Comparison of ENCODE assay signal across 7 mouse cellular contexts in the genomic region with DNA sequence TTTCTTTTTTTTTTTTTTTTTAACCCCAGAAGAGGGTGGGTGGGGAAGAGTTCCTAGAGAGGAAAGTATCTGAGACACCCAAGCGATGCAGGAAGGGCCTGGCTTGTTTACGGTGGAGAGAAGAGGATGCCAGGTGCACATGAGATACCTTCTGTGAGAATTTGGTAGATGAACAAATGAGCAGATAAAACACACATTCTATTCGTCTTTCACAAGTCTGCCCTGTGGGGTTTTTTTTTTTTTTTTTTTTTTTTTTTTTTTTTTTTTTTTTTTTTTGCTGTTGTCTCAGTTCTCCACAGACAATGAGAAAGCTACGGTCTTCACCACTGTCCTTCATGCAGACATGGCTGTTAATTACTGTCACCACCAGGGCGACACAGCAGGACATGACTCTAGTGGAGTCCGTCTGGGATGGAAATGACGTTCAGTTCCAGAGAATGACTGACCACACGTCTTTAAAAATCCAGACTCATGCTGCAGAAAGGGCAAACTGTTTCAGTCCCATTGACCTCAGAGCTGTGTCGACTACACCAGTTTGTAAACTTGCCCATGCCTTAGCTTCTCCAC.
DNase-seq lines count a peak whose midpoint lies in the region; ATAC-seq and TF ChIP-seq lines count a peak whose summit lies in the region.

No protein-coding gene starts in this region.

- DNase-seq in left cerebral cortex, adult 2 months (ENCODE audit: extremely low spot score in 1 of 2, low spot score in 2 of 2) = no peak
- no peak for DNase-seq in left cerebral cortex, adult 18-20 months (ENCODE audit: low spot score in 2 of 2)
- DNase-seq in limb, embryonic 11.5 days (ENCODE audit: low spot score) = peak; percentile 42
- no peak for DNase-seq in adrenal gland, adult 2 months
- no peak for DNase-seq in left cerebral cortex, postnatal 36 days (ENCODE audit: low spot score in 2 of 2)

- 0 out of 2 replicates have a peak, but pooled peaks cover 4% of the 10 kb centered on the region for H3K27me3 ChIP-seq in limb, embryonic 11.5 days (ENCODE audit: control insufficient read depth, insufficient read depth, low read length)
- no peaks in the 10 kb centered on the region for H3K27me3 ChIP-seq in stomach, embryonic 14.5 days (ENCODE audit: control insufficient read depth, insufficient read depth, low read length)

- peak overlapping the region; percentile 39 for H3K4me2 ChIP-seq in limb, embryonic 11.5 days (ENCODE audit: low read depth, severe bottlenecking)
- H3K4me2 ChIP-seq in stomach, embryonic 14.5 days (replicated peaks; ENCODE audit: low read depth, low read length) = peak overlapping the region; percentile 29

- peak overlapping the region; percentile 40 for H3K4me3 ChIP-seq in left cerebral cortex, adult 2 months
- H3K4me3 ChIP-seq in embryonic fibroblast, embryonic 13.5 days (ENCODE audit: insufficient read depth, low read length) = peak overlapping the region; percentile 26; the same call in 1 of the 2 replicates
- peak overlapping the region; percentile 8; the same call in 1 of the 2 replicates for H3K4me3 ChIP-seq in limb, embryonic 11.5 days (ENCODE audit: low read depth, low read length)
- H3K4me3 ChIP-seq in stomach, embryonic 14.5 days (ENCODE audit: low read depth, low read length) = peak overlapping the region; percentile 10; the same call in 1 of the 2 replicates

- no peak overlapping the region for H3K9ac ChIP-seq in limb, embryonic 11.5 days (ENCODE audit: low read length)
- no peak overlapping the region for H3K9ac ChIP-seq in stomach, embryonic 14.5 days (replicated peaks; ENCODE audit: low read depth, low read length)

- H3K9me3 ChIP-seq in limb, embryonic 11.5 days (ENCODE audit: control insufficient read depth, low read length) = no peaks in the 10 kb centered on the region
- no peaks in the 10 kb centered on the region for H3K9me3 ChIP-seq in stomach, embryonic 14.5 days (ENCODE audit: control insufficient read depth, low read depth, low read length)

- 11% methylated on average over 9 of the region's 9 CpGs for WGBS in limb, embryonic 11.5 days
- 29% methylated on average over 9 of the region's 9 CpGs for WGBS in stomach, embryonic 14.5 days

- peaks cover 3% of the 10 kb centered on the region; the same call in 1 of the 2 replicates for H3K4me1 ChIP-seq in embryonic fibroblast, embryonic 13.5 days (ENCODE audit: control insufficient read depth, insufficient read depth, low read length)
- H3K4me1 ChIP-seq in limb, embryonic 11.5 days (ENCODE audit: control insufficient read depth, insufficient read depth, low read length) = peaks cover 4% of the 10 kb centered on the region; the same call in 1 of the 2 replicates
- H3K4me1 ChIP-seq in stomach, embryonic 14.5 days (ENCODE audit: control insufficient read depth, insufficient read depth, low read length) = no peaks in the 10 kb centered on the region

- no peak overlapping the region for H3K27ac ChIP-seq in left cerebral cortex, adult 2 months
- no peak overlapping the region for H3K27ac ChIP-seq in embryonic fibroblast, embryonic 13.5 days (ENCODE audit: insufficient read depth, low read length)
- no peak overlapping the region for H3K27ac ChIP-seq in limb, embryonic 11.5 days (replicated peaks; ENCODE audit: low read depth, low read length)
- no peak overlapping the region for H3K27ac ChIP-seq in stomach, embryonic 14.5 days (ENCODE audit: low read length)

- TF ChIP-seq POLR2A in embryonic fibroblast, embryonic 13.5 days (IDR thresholded peaks at IDR 0.05; ENCODE audit: low read depth, low read length) = no peak

- ATAC-seq in limb, embryonic 11.5 days (ENCODE audit: insufficient number of reproducible peaks, low FRiP score, low TSS enrichment, low read depth) = no peak
- no peak for ATAC-seq in stomach, embryonic 14.5 days (ENCODE audit: insufficient number of reproducible peaks, insufficient read depth, low FRiP score, low read depth)

- H3K36me3 ChIP-seq in limb, embryonic 11.5 days (ENCODE audit: control insufficient read depth, insufficient read depth, low read length) = no peaks in the 10 kb centered on the region
- H3K36me3 ChIP-seq in stomach, embryonic 14.5 days (ENCODE audit: control insufficient read depth, insufficient read depth, low read length) = no peaks in the 10 kb centered on the region

- intact Hi-C loops in left cerebral cortex, adult 2 months (cut with DNase I) = loop anchor here (1.0 to 5.0 kb wide), 4 partner anchors 126 to 362 kb away; partner anchors contain the start of gene Lnpk
- intact Hi-C loops in left cerebral cortex, postnatal 36 days (cut with DNase I) = loop anchor here (1.0 to 2.0 kb wide), 2 partner anchors 354 to 361 kb away; no protein-coding TSS in a partner anchor

- TF ChIP-seq CTCF in left cerebral cortex, adult 2 months (IDR thresholded peaks at IDR 0.05) = no peak; the same call in 1 of the 2 replicates
- no peak for TF ChIP-seq CTCF in embryonic fibroblast, embryonic 13.5 days (IDR thresholded peaks at IDR 0.05; ENCODE audit: borderline replicate concordance, insufficient read depth, low read length)
